ENCODE assay signal across 8 mouse cellular contexts in genomic region chr5:5379870-5380730, GRCm38 (mm10). TPM values are rescaled to one million over a fixed set of nuclear protein-coding genes. Genes with fewer than 3 reads are reported as not detected.
DNase-seq lines count a peak whose midpoint lies in the region; ATAC-seq and TF ChIP-seq lines count a peak whose summit lies in the region.

No protein-coding gene starts in this region.

- peak; percentile 46; the same call in 1 of the 2 replicates for TF ChIP-seq POLR2A in CH12.LX (IDR thresholded peaks at IDR 0.05; ENCODE audit: low read depth, low read length)

- H3K9me3 ChIP-seq in CH12.LX (replicated peaks; ENCODE audit: low read length) = peaks cover 6% of the 10 kb centered on the region
- no peaks in the 10 kb centered on the region for H3K9me3 ChIP-seq in forebrain, embryonic 16.5 days (ENCODE audit: control insufficient read depth, low read length)
- H3K9me3 ChIP-seq in lung, embryonic 14.5 days (ENCODE audit: low read depth, low read length) = no peaks in the 10 kb centered on the region

- peak overlapping the region; percentile 53 to 91 (median 79) for H3K4me3 ChIP-seq in CH12.LX (replicated peaks in 1 of 3; ENCODE audit: low read depth in 2 of 3, low read length in 2 of 3, poor library complexity in 1 of 3)
- peak overlapping the region; percentile 80 for H3K4me3 ChIP-seq in forebrain, embryonic 16.5 days (replicated peaks; ENCODE audit: low read length)
- H3K4me3 ChIP-seq in lung, embryonic 14.5 days (ENCODE audit: low read depth, low read length) = peak overlapping the region; percentile 69

- peak in 1 of 2 experiments; percentile 26; a peak in 2 of 4 replicates for TF ChIP-seq CTCF in CH12.LX (conservative IDR thresholded peaks at IDR 0.05 in 1 of 2, IDR thresholded peaks at IDR 0.05 in 1 of 2; ENCODE audit: low read depth in 2 of 2, low read length in 2 of 2)
- no peak for TF ChIP-seq CTCF in lung, embryonic 14.5 days (IDR thresholded peaks at IDR 0.05; ENCODE audit: low read depth)

- WGBS in forebrain, embryonic 16.5 days = under 1% methylated on average over 86 of the region's 128 CpGs
- WGBS in lung, embryonic 14.5 days = under 1% methylated on average over 116 of the region's 128 CpGs

- peaks cover 0 to 1% of the 10 kb centered on the region in 2 experiments for H3K36me3 ChIP-seq in CH12.LX (replicated peaks in 1 of 2; ENCODE audit: control insufficient read depth in 1 of 2, insufficient read depth in 1 of 2, low read length in 1 of 2)
- no peaks in the 10 kb centered on the region for H3K36me3 ChIP-seq in forebrain, embryonic 16.5 days (ENCODE audit: control insufficient read depth, insufficient read depth)
- no peaks in the 10 kb centered on the region for H3K36me3 ChIP-seq in lung, embryonic 14.5 days (ENCODE audit: insufficient read depth)

- no peak for TF ChIP-seq EP300 in CH12.LX (IDR thresholded peaks at IDR 0.05; ENCODE audit: low read length)

- H3K79me2 ChIP-seq in CH12.LX (replicated peaks; ENCODE audit: control insufficient read depth, extremely low read depth, insufficient read depth, poor library complexity, severe bottlenecking) = peaks cover 28% of the 10 kb centered on the region

- intact Hi-C loops in heart, postnatal 25 days (cut with DNase I) = loop anchor here (5.0 kb wide), 4 partner anchors 38 to 198 kb away; no protein-coding TSS in a partner anchor

- peak overlapping the region; percentile 67 for H3K9ac ChIP-seq in CH12.LX (ENCODE audit: insufficient read depth, low read depth)
- H3K9ac ChIP-seq in forebrain, embryonic 16.5 days (replicated peaks; ENCODE audit: low read depth, low read length) = peak overlapping the region; percentile 94
- H3K9ac ChIP-seq in lung, embryonic 14.5 days = peak overlapping the region; percentile 92

- H3K27ac ChIP-seq in CH12.LX (ENCODE audit: insufficient read depth, low read depth) = peak overlapping the region; percentile 63
- peak overlapping the region; percentile 92 for H3K27ac ChIP-seq in forebrain, embryonic 16.5 days (ENCODE audit: low read length)
- peak overlapping the region; percentile 95 for H3K27ac ChIP-seq in lung, embryonic 14.5 days (ENCODE audit: low read depth)

- no peak for TF ChIP-seq RAD21 in CH12.LX (IDR thresholded peaks at IDR 0.05; ENCODE audit: low read depth, low read length)

- H3K27me3 ChIP-seq in CH12.LX (replicated peaks) = no peaks in the 10 kb centered on the region
- no peaks in the 10 kb centered on the region for H3K27me3 ChIP-seq in forebrain, embryonic 16.5 days (replicated peaks; ENCODE audit: control insufficient read depth, insufficient read depth, low read length)
- H3K27me3 ChIP-seq in lung, embryonic 14.5 days (ENCODE audit: insufficient read depth, low read length) = no peaks in the 10 kb centered on the region

- in situ Hi-C loops in CH12.LX (cut with MboI; ENCODE audit: low pct_ligation_motif_present, low pct_unique_long_range_greater_than_20kb, low sequenced_read_pairs) = no loop called here

- H3K4me2 ChIP-seq in CH12.LX (ENCODE audit: insufficient read depth, low read depth, poor library complexity, severe bottlenecking) = peak overlapping the region; percentile 100
- H3K4me2 ChIP-seq in forebrain, embryonic 16.5 days (ENCODE audit: low read length) = peak overlapping the region; percentile 64
- H3K4me2 ChIP-seq in lung, embryonic 14.5 days = peak overlapping the region; percentile 69

- dilution Hi-C loops in CH12.LX (cut with MboI; ENCODE audit: extremely low pct_ligation_motif_present, extremely low pct_unique_long_range_greater_than_20kb, low sequenced_read_pairs) = no loop called here

- no peak for DNase-seq in CH12.LX (ENCODE audit: extremely low read depth)
- DNase-seq in cerebellum, adult 11 months = peak; percentile 49
- peak; percentile 53 for DNase-seq in heart, postnatal 25 days (ENCODE audit: low spot score)
- DNase-seq in layer of hippocampus, adult 9-11 months = peak; percentile 49
- peak; percentile 87 for DNase-seq in lung, embryonic 14.5 days
- peak; percentile 8 to 16 for DNase-seq in thymus, postnatal 36 days

- H3K4me1 ChIP-seq in CH12.LX (ENCODE audit: control insufficient read depth in 1 of 2, insufficient read depth in 2 of 2) = peaks cover 0 to 12% of the 10 kb centered on the region in 2 experiments; a peak in 3 of 4 replicates
- H3K4me1 ChIP-seq in forebrain, embryonic 16.5 days (replicated peaks; ENCODE audit: control insufficient read depth, insufficient read depth, low read length) = peaks cover 20% of the 10 kb centered on the region
- peaks cover 14% of the 10 kb centered on the region for H3K4me1 ChIP-seq in lung, embryonic 14.5 days (ENCODE audit: insufficient read depth)

- peak; percentile 96 for ATAC-seq in forebrain, embryonic 16.5 days
- peak; percentile 92 for ATAC-seq in lung, embryonic 14.5 days (ENCODE audit: insufficient read depth)
- ATAC-seq in neutrophil, adult 5-6 weeks (ENCODE audit: extremely low read depth, insufficient number of reproducible peaks, low FRiP score, poor library complexity, severe bottlenecking) = peak; percentile 49

TF ChIP-seq in CH12.LX, 34 proteins besides CTCF, POLR2A, EP300 and RAD21:
- no peak for TF ChIP-seq PAX5 (IDR thresholded peaks at IDR 0.05; ENCODE audit: low read length)
- TF ChIP-seq UBTF (IDR thresholded peaks at IDR 0.05; ENCODE audit: low read depth, low read length) = peak; percentile 91
- TF ChIP-seq ELF1 (IDR thresholded peaks at IDR 0.05; ENCODE audit: low read depth, low read length) = no peak
- TF ChIP-seq USF2 (conservative IDR thresholded peaks at IDR 0.05; ENCODE audit: low read depth, low read length) = no peak
- TF ChIP-seq ZMIZ1 (IDR thresholded peaks at IDR 0.05; ENCODE audit: low read depth, low read length) = no peak
- TF ChIP-seq NELFE (IDR thresholded peaks at IDR 0.05; ENCODE audit: low read depth, low read length) = 0 out of 2 replicates have a peak, but pooled peaks have one; percentile 20
- TF ChIP-seq NRF1 (IDR thresholded peaks at IDR 0.05; ENCODE audit: low read depth, low read length) = peak; percentile 52; the same call in 1 of the 2 replicates
- no peak for TF ChIP-seq JUN (IDR thresholded peaks at IDR 0.05; ENCODE audit: insufficient read depth, low read depth, low read length)
- TF ChIP-seq SMC3 (IDR thresholded peaks at IDR 0.05; ENCODE audit: low read depth, low read length) = no peak

RNA-seq across cellular contexts. Expression of gene Cdk14, which starts 40.0 kb away (rescaled TPM):
- 9.3 and 12.0 TPM in 2 replicates for total RNA-seq in CH12.LX (2012; rRNA removed)
- 3.5 and 3.7 TPM in 2 replicates for total RNA-seq in CH12.LX (2014; rRNA removed)
- polyA plus RNA-seq in CH12.LX (2012; ENCODE audit: insufficient read length, low read depth) = 8.9 TPM in 2 replicates
- polyA plus RNA-seq in forebrain, embryonic 16.5 days (2015; fragmentation: Nextera tagmentation; extraction: Ambion mirVana) = 30.6 and 30.8 TPM in 2 replicates
- total RNA-seq in heart, postnatal 25 days (2021) = 10 to 100 TPM in 1 of 2 experiments, 1 to 10 TPM in 1; 9.8 to 10.2 TPM
- 37.7 and 37.8 TPM in 2 replicates for polyA plus RNA-seq in lung, embryonic 14.5 days (2014; fragmentation: Nextera tagmentation; extraction: Ambion mirVana)
- total RNA-seq in neutrophil, adult 5-6 weeks (2017) = 7.9 and 9.2 TPM in 2 replicates
